Mouse (Mus musculus) kidney, adult 2 months (tissue): ENCODE results near the gene Sh3rf3.
"Not testable (repeated sequence)": the region's sequence is repeated elsewhere in the genome, so short reads cannot be mapped to it uniquely, and the experiment has no call there.

Source experiments
- CTCF ChIP-seq: fragments of 200-500 bp; conservative IDR thresholded peaks from 2 replicates; pipeline ENCODE4 v1.5.1; 2011; ENCODE audit warnings: low read depth, mild to moderate bottlenecking, control low read depth, low read length, moderate library complexity, mixed read lengths; ENCODE audit not compliant: insufficient read depth, insufficient read length
- POLR2A ChIP-seq: fragments of 200-500 bp; IDR thresholded peaks from one replicate; pipeline ENCODE4 v1.6.1; 2011; ENCODE audit warnings: low read depth, low read length, control low read depth

- TF ChIP-seq CTCF, POLR2A: not testable (repeated sequence)
Measured at GRCm38 (mm10) chr10:59103076-59103475, 289.9 kb downstream of the Sh3rf3 start.
